Mouse (Mus musculus): ENCODE data around the gene Cat. TPM values are rescaled to one million over a fixed set of nuclear protein-coding genes. Genes with fewer than 3 reads are reported as not detected.

Cat gene
- total and polyA plus RNA-seq, 2 experiments from 2014 or later, result 70.2 to 118 TPM

- no peak for TF ChIP-seq CTCF (IDR thresholded peaks at IDR 0.05)
- no peak for ATAC-seq (ENCODE audit: low FRiP score)
- Histone ChIP-seq H3K27me3 (ENCODE audit: insufficient read depth, low read length) (no peaks in the 10 kb centered on the region), H3K4me3 (ENCODE audit: low read depth, low read length) (no peak overlapping the region), H3K36me3 (ENCODE audit: insufficient read depth, low read length) (no peaks in the 10 kb centered on the region), H3K27ac (ENCODE audit: low read depth, low read length) (no peak overlapping the region), H3K4me2 (ENCODE audit: low read depth, low read length, poor library complexity, severe bottlenecking) (no peak overlapping the region), H3K4me1 (ENCODE audit: insufficient read depth, low read length) (no peaks in the 10 kb centered on the region), H3K9me3 (ENCODE audit: low read length) (no peaks in the 10 kb centered on the region), H3K9ac (replicated peaks; ENCODE audit: low read length, poor library complexity, severe bottlenecking) (no peak overlapping the region)
- 93% methylated on average over 6 of the region's 6 CpGs for WGBS
- no peak for DNase-seq (ENCODE audit: low spot score)
Measured at GRCm38 (mm10) chr2:103446326-103446725, 38.6 kb downstream of the Cat start.

- H3K36me3 ChIP-seq (ENCODE audit: insufficient read depth, low read length), result no peaks in the 10 kb centered on the region
- peak; percentile 78 for TF ChIP-seq CTCF (IDR thresholded peaks at IDR 0.05)
- H3K4me1 ChIP-seq (ENCODE audit: insufficient read depth, low read length), result no peaks in the 10 kb centered on the region
- 65% methylated on average over 6 of the region's 6 CpGs for WGBS
- DNase-seq (ENCODE audit: low spot score) (peak; percentile 44), ATAC-seq (ENCODE audit: low FRiP score) (no peak)
- H3K9ac ChIP-seq (replicated peaks; ENCODE audit: low read length, poor library complexity, severe bottlenecking), result no peak overlapping the region
- no peaks in the 10 kb centered on the region for H3K9me3 ChIP-seq (ENCODE audit: low read length)
- H3K27ac ChIP-seq (ENCODE audit: low read depth, low read length), result no peak overlapping the region
- H3K4me3 ChIP-seq (ENCODE audit: low read depth, low read length), result no peak overlapping the region
- no peak overlapping the region for H3K4me2 ChIP-seq (ENCODE audit: low read depth, low read length, poor library complexity, severe bottlenecking)
- H3K27me3 ChIP-seq (ENCODE audit: insufficient read depth, low read length), result no peaks in the 10 kb centered on the region
Measured at GRCm38 (mm10) chr2:103445776-103446175, 39.2 kb downstream of the Cat start.

GRCm38 (mm10) chr2:103439710-103440109 is 45.2 kb downstream of the Cat start:
- H3K27ac ChIP-seq (ENCODE audit: low read depth, low read length), result no peak overlapping the region
- 4% methylated on average over 12 of the region's 12 CpGs for WGBS
- no peak overlapping the region for H3K4me3 ChIP-seq (ENCODE audit: low read depth, low read length)
- TF ChIP-seq CTCF (IDR thresholded peaks at IDR 0.05), result peak; percentile 93
- peak; percentile 92 for DNase-seq (ENCODE audit: low spot score)
- no peaks in the 10 kb centered on the region for H3K9me3 ChIP-seq (ENCODE audit: low read length)
- H3K4me2 ChIP-seq (ENCODE audit: low read depth, low read length, poor library complexity, severe bottlenecking), result peak overlapping the region; percentile 43
- no peaks in the 10 kb centered on the region for H3K36me3 ChIP-seq (ENCODE audit: insufficient read depth, low read length)
- ATAC-seq (ENCODE audit: low FRiP score), result peak; percentile 65; the same call in 1 of the 2 replicates
- H3K9ac ChIP-seq (replicated peaks; ENCODE audit: low read length, poor library complexity, severe bottlenecking), result no peak overlapping the region
- peaks cover 3% of the 10 kb centered on the region; the same call in 1 of the 2 replicates for H3K4me1 ChIP-seq (ENCODE audit: insufficient read depth, low read length)
- no peaks in the 10 kb centered on the region for H3K27me3 ChIP-seq (ENCODE audit: insufficient read depth, low read length)

GRCm38 (mm10) chr2:103439071-103439622 is 45.8 kb downstream of the Cat start:
- no peak overlapping the region for H3K4me2 ChIP-seq (ENCODE audit: low read depth, low read length, poor library complexity, severe bottlenecking)
- no peak overlapping the region for H3K9ac ChIP-seq (replicated peaks; ENCODE audit: low read length, poor library complexity, severe bottlenecking)
- no peaks in the 10 kb centered on the region for H3K9me3 ChIP-seq (ENCODE audit: low read length)
- no peak for DNase-seq (ENCODE audit: low spot score)
- 90% methylated on average over 11 of the region's 11 CpGs for WGBS
- H3K4me3 ChIP-seq (ENCODE audit: low read depth, low read length), result no peak overlapping the region
- H3K36me3 ChIP-seq (ENCODE audit: insufficient read depth, low read length), result no peaks in the 10 kb centered on the region
- TF ChIP-seq CTCF (IDR thresholded peaks at IDR 0.05), result no peak
- H3K27ac ChIP-seq (ENCODE audit: low read depth, low read length), result no peak overlapping the region
- H3K4me1 ChIP-seq (ENCODE audit: insufficient read depth, low read length), result peaks cover 3% of the 10 kb centered on the region; the same call in 1 of the 2 replicates
- no peak for ATAC-seq (ENCODE audit: low FRiP score)
- no peaks in the 10 kb centered on the region for H3K27me3 ChIP-seq (ENCODE audit: insufficient read depth, low read length)

GRCm38 (mm10) chr2:103436534-103436933 is 48.4 kb downstream of the Cat start:
- Histone ChIP-seq H3K27ac (ENCODE audit: low read depth, low read length) (no peak overlapping the region), H3K9me3 (ENCODE audit: low read length) (no peaks in the 10 kb centered on the region), H3K27me3 (ENCODE audit: insufficient read depth, low read length) (no peaks in the 10 kb centered on the region), H3K4me3 (ENCODE audit: low read depth, low read length) (no peak overlapping the region), H3K36me3 (ENCODE audit: insufficient read depth, low read length) (no peaks in the 10 kb centered on the region), H3K9ac (replicated peaks; ENCODE audit: low read length, poor library complexity, severe bottlenecking) (no peak overlapping the region), H3K4me2 (ENCODE audit: low read depth, low read length, poor library complexity, severe bottlenecking) (no peak overlapping the region), H3K4me1 (ENCODE audit: insufficient read depth, low read length) (peaks cover 3% of the 10 kb centered on the region; the same call in 1 of the 2 replicates)
- no peak for TF ChIP-seq CTCF (IDR thresholded peaks at IDR 0.05)
- ATAC-seq (ENCODE audit: low FRiP score) (no peak), DNase-seq (ENCODE audit: low spot score) (no peak)
- 64% methylated on average over 5 of the region's 5 CpGs for WGBS

- ATAC-seq (ENCODE audit: low FRiP score), result no peak
- no peaks in the 10 kb centered on the region for H3K36me3 ChIP-seq (ENCODE audit: insufficient read depth, low read length)
- peaks cover 3% of the 10 kb centered on the region; the same call in 1 of the 2 replicates for H3K4me1 ChIP-seq (ENCODE audit: insufficient read depth, low read length)
- 75% methylated on average over 2 of the region's 2 CpGs for WGBS
- no peak for TF ChIP-seq CTCF (IDR thresholded peaks at IDR 0.05)
- no peaks in the 10 kb centered on the region for H3K9me3 ChIP-seq (ENCODE audit: low read length)
- no peak overlapping the region for H3K27ac ChIP-seq (ENCODE audit: low read depth, low read length)
- DNase-seq (ENCODE audit: low spot score), result no peak
- no peak overlapping the region for H3K9ac ChIP-seq (replicated peaks; ENCODE audit: low read length, poor library complexity, severe bottlenecking)
- no peak overlapping the region for H3K4me2 ChIP-seq (ENCODE audit: low read depth, low read length, poor library complexity, severe bottlenecking)
- H3K27me3 ChIP-seq (ENCODE audit: insufficient read depth, low read length), result no peaks in the 10 kb centered on the region
- no peak overlapping the region for H3K4me3 ChIP-seq (ENCODE audit: low read depth, low read length)
Measured at GRCm38 (mm10) chr2:103435110-103435509, 49.9 kb downstream of the Cat start.

Measured in midbrain, postnatal 0 days (tissue).